Mouse (Mus musculus) gastrocnemius, adult 2 months (tissue): ENCODE measurements around the gene Ngfr. TPM values are rescaled to one million over a fixed set of nuclear protein-coding genes. Genes with fewer than 3 reads are reported as not detected.

ENCODE experiments used
- DNase-seq: peaks from one replicate; pipeline ENCODE4 v3.0.0; 2022
- H3K27ac ChIP-seq: fragments of 200-600 bp; 2 replicates; pipeline ENCODE4 v1.8.1; 2022; ENCODE audit warnings: mild to moderate bottlenecking
- H3K4me3 ChIP-seq: fragments of 200-600 bp; 2 replicates; pipeline ENCODE4 v1.8.1; 2022; ENCODE audit warnings: mild to moderate bottlenecking, moderate library complexity
- CTCF ChIP-seq: fragments of 200-600 bp; IDR thresholded peaks from 2 replicates; pipeline ENCODE4 v1.8.1; 2022; ENCODE audit warnings: antibody characterized with exemption, mild to moderate bottlenecking, moderate library complexity
- intact Hi-C: fragments of 180-260 bp; cut with DNase I; formaldehyde crosslinking; loops from one replicate; pipeline ENCODE4 v1.15.1; 2025
- total RNA-seq, 2 experiments: library from RNA; stranded (reverse); gene quantifications; 2 replicates each; pipeline ENCODE4 v1.2.3; 2021

Gene Ngfr
- total RNA-seq, 2 experiments from 2014 or later, result 0.13 to 0.31 TPM

GRCm38 (mm10) chr11:95586751-95587422 lies 648 bp downstream of the Ngfr start:
- DNase-seq, result no peak

GRCm38 (mm10) chr11:95586184-95586583 lies 1.4 kb downstream of the Ngfr start:
- DNase-seq, result peak; percentile 88
- peak; percentile 100 for TF ChIP-seq CTCF
- Histone ChIP-seq H3K4me3 (peak overlapping the region; percentile 68), H3K27ac (no peak overlapping the region)
- intact Hi-C loops, result loop anchor here (1.0 to 2.0 kb wide), 2 partner anchors 53 to 63 kb away; no protein-coding TSS in a partner anchor

More at GRCm38 (mm10) chr11:95586751-95587422, 648 bp downstream of the Ngfr start:
- no peak overlapping the region for H3K27ac ChIP-seq
- intact Hi-C loops, result loop anchor here (1.0 to 2.0 kb wide), 2 partner anchors 54 to 62 kb away; no protein-coding TSS in a partner anchor
- peak overlapping the region; percentile 68 for H3K4me3 ChIP-seq
- TF ChIP-seq CTCF, result no peak

- TF ChIP-seq CTCF, result no peak
- intact Hi-C loops, result loop anchor here (1.0 to 2.0 kb wide), 2 partner anchors 52 to 63 kb away; no protein-coding TSS in a partner anchor
- peak overlapping the region; percentile 58 for H3K27ac ChIP-seq
- DNase-seq, result no peak
- peak overlapping the region; percentile 68 for H3K4me3 ChIP-seq
Observed at GRCm38 (mm10) chr11:95585684-95586083, 1.9 kb downstream of the Ngfr start.

GRCm38 (mm10) chr11:95585281-95585680 lies 2.3 kb downstream of the Ngfr start:
- H3K27ac ChIP-seq, result peak overlapping the region; percentile 58
- intact Hi-C loops, result no loop called here

GRCm38 (mm10) chr11:95584651-95585050 lies 2.9 kb downstream of the Ngfr start:
- no peak for DNase-seq
- no peak for TF ChIP-seq CTCF
- intact Hi-C loops, result no loop called here
- no peak overlapping the region for H3K27ac ChIP-seq
- H3K4me3 ChIP-seq, result no peak overlapping the region

More at GRCm38 (mm10) chr11:95585281-95585680, 2.3 kb downstream of the Ngfr start:
- peak overlapping the region; percentile 68 for H3K4me3 ChIP-seq
- no peak for TF ChIP-seq CTCF
- peak; percentile 72 for DNase-seq

- no peak for DNase-seq
- intact Hi-C loops, result no loop called here
- Histone ChIP-seq H3K4me3 (no peak overlapping the region), H3K27ac (no peak overlapping the region)
- no peak for TF ChIP-seq CTCF
Observed at GRCm38 (mm10) chr11:95583396-95583795, 4.1 kb downstream of the Ngfr start.

- no peak for TF ChIP-seq CTCF
- H3K27ac ChIP-seq, result no peak overlapping the region
- H3K4me3 ChIP-seq, result no peak overlapping the region
- no peak for DNase-seq
- intact Hi-C loops, result no loop called here
Observed at GRCm38 (mm10) chr11:95582193-95582592, 5.3 kb downstream of the Ngfr start.

- intact Hi-C loops, result no loop called here
- no peak overlapping the region for H3K27ac ChIP-seq
Observed at GRCm38 (mm10) chr11:95579455-95579854, 8.1 kb downstream of the Ngfr start.

GRCm38 (mm10) chr11:95577776-95578446 lies 9.6 kb downstream of the Ngfr start:
- Histone ChIP-seq H3K27ac (no peak overlapping the region), H3K4me3 (no peak overlapping the region)
- peak; percentile 60 for TF ChIP-seq CTCF
- DNase-seq, result peak; percentile 50
- intact Hi-C loops, result no loop called here

More at GRCm38 (mm10) chr11:95579455-95579854, 8.1 kb downstream of the Ngfr start:
- no peak overlapping the region for H3K4me3 ChIP-seq
- no peak for DNase-seq
- TF ChIP-seq CTCF, result no peak

GRCm38 (mm10) chr11:95576299-95576698 lies 11.2 kb downstream of the Ngfr start:
- intact Hi-C loops, result no loop called here
- no peak overlapping the region for H3K27ac ChIP-seq
- no peak overlapping the region for H3K4me3 ChIP-seq
- DNase-seq, result no peak
- no peak for TF ChIP-seq CTCF

GRCm38 (mm10) chr11:95575791-95576190 lies 11.7 kb downstream of the Ngfr start:
- intact Hi-C loops, result no loop called here
- TF ChIP-seq CTCF, result no peak

GRCm38 (mm10) chr11:95574786-95575334 lies 12.7 kb downstream of the Ngfr start:
- intact Hi-C loops, result no loop called here
- no peak for TF ChIP-seq CTCF
- no peak overlapping the region for H3K27ac ChIP-seq
- no peak overlapping the region for H3K4me3 ChIP-seq
- no peak for DNase-seq

More at GRCm38 (mm10) chr11:95575791-95576190, 11.7 kb downstream of the Ngfr start:
- Histone ChIP-seq H3K27ac (no peak overlapping the region), H3K4me3 (no peak overlapping the region)
- DNase-seq, result no peak

GRCm38 (mm10) chr11:95572227-95572626 lies 15.3 kb downstream of the Ngfr start:
- no peak for DNase-seq
- no peak for TF ChIP-seq CTCF
- no peak overlapping the region for H3K4me3 ChIP-seq
- H3K27ac ChIP-seq, result no peak overlapping the region
- intact Hi-C loops, result no loop called here
